Mouse (Mus musculus): ENCODE results near the gene Agps. TPM values are rescaled to one million over a fixed set of nuclear protein-coding genes. Genes with fewer than 3 reads are reported as not detected.

The Agps gene
- polyA plus RNA-seq, 1 experiment from 2014 or later, result 14.2 TPM

GRCm38 (mm10) chr2:75792377-75793203, 39.4 kb upstream of the Agps start:
- Histone ChIP-seq H3K4me3 (ENCODE audit: low read depth, low read length) (no peak overlapping the region), H3K27ac (ENCODE audit: low read length) (no peak overlapping the region), H3K9ac (replicated peaks; ENCODE audit: low read depth) (no peak overlapping the region), H3K36me3 (ENCODE audit: insufficient read depth, low read length) (no peaks in the 10 kb centered on the region), H3K4me2 (replicated peaks; ENCODE audit: low read depth, low read length) (no peak overlapping the region; the same call in 1 of the 2 replicates), H3K27me3 (replicated peaks; ENCODE audit: insufficient read depth, low read length) (no peaks in the 10 kb centered on the region), H3K9me3 (ENCODE audit: low read length) (no peaks in the 10 kb centered on the region), H3K4me1 (ENCODE audit: insufficient read depth, low read depth, low read length) (no peaks in the 10 kb centered on the region)
- WGBS, result 43% methylated on average over 12 of the region's 12 CpGs
- TF ChIP-seq EP300 (IDR thresholded peaks at IDR 0.05), result no peak
- TF ChIP-seq CTCF (IDR thresholded peaks at IDR 0.05), result no peak
- peak; percentile 63 for DNase-seq (ENCODE audit: low spot score)
- peak; percentile 74 for ATAC-seq

GRCm38 (mm10) chr2:75796181-75796580, 35.8 kb upstream of the Agps start:
- Histone ChIP-seq H3K36me3 (ENCODE audit: insufficient read depth, low read length) (no peaks in the 10 kb centered on the region), H3K9ac (replicated peaks; ENCODE audit: low read depth) (no peak overlapping the region), H3K27me3 (replicated peaks; ENCODE audit: insufficient read depth, low read length) (no peaks in the 10 kb centered on the region), H3K4me3 (ENCODE audit: low read depth, low read length) (no peak overlapping the region), H3K27ac (ENCODE audit: low read length) (no peak overlapping the region), H3K4me1 (ENCODE audit: insufficient read depth, low read depth, low read length) (no peaks in the 10 kb centered on the region), H3K4me2 (replicated peaks; ENCODE audit: low read depth, low read length) (no peak overlapping the region), H3K9me3 (ENCODE audit: low read length) (no peaks in the 10 kb centered on the region)
- ATAC-seq (no peak), DNase-seq (ENCODE audit: low spot score) (no peak)
- 74% methylated on average over 2 of the region's 2 CpGs for WGBS
- TF ChIP-seq CTCF (IDR thresholded peaks at IDR 0.05) (no peak), EP300 (IDR thresholded peaks at IDR 0.05) (no peak)

DNA sequence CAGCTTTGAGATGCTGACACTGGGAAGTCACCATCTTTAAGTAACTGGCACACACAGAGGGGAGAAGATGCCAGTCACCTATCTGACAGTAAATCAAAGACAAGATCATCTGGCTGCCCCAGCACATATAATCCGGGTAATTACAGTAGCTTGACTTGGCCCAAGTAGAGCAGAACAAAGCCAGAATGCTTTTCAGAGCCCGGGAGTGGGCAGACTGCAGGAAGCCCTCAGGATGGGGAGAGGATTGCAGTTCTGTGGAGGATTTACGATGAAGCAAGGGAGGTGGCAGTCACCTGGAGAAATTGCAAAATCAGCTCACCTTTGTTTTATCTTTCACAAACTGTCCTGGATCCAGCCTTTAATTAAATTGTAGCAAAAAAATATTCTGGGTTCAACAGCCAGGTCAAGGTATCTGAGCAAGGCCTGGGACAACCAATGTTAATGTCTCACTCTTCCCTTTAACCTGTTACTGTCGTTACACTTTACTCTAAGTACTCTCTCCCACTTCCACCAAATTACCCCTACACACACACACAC, 33.5 kb upstream of the Agps start:
- no peak overlapping the region for H3K9ac ChIP-seq (replicated peaks; ENCODE audit: low read depth)
- H3K4me2 ChIP-seq (replicated peaks; ENCODE audit: low read depth, low read length), result no peak overlapping the region
- no peak overlapping the region for H3K4me3 ChIP-seq (ENCODE audit: low read depth, low read length)
- H3K4me1 ChIP-seq (ENCODE audit: insufficient read depth, low read depth, low read length), result no peaks in the 10 kb centered on the region
- ATAC-seq (no peak), DNase-seq (ENCODE audit: low spot score) (no peak)
- H3K27me3 ChIP-seq (replicated peaks; ENCODE audit: insufficient read depth, low read length), result no peaks in the 10 kb centered on the region
- H3K36me3 ChIP-seq (ENCODE audit: insufficient read depth, low read length), result no peaks in the 10 kb centered on the region
- TF ChIP-seq EP300 (IDR thresholded peaks at IDR 0.05) (no peak), CTCF (IDR thresholded peaks at IDR 0.05) (no peak)
- H3K27ac ChIP-seq (ENCODE audit: low read length), result no peak overlapping the region
- 60% methylated on average over 4 of the region's 4 CpGs for WGBS
- H3K9me3 ChIP-seq (ENCODE audit: low read length), result no peaks in the 10 kb centered on the region

- Histone ChIP-seq H3K36me3 (ENCODE audit: insufficient read depth, low read length) (no peaks in the 10 kb centered on the region), H3K27me3 (replicated peaks; ENCODE audit: insufficient read depth, low read length) (no peaks in the 10 kb centered on the region), H3K27ac (ENCODE audit: low read length) (no peak overlapping the region), H3K9me3 (ENCODE audit: low read length) (no peaks in the 10 kb centered on the region), H3K4me1 (ENCODE audit: insufficient read depth, low read depth, low read length) (no peaks in the 10 kb centered on the region), H3K4me2 (replicated peaks; ENCODE audit: low read depth, low read length) (no peak overlapping the region), H3K4me3 (ENCODE audit: low read depth, low read length) (no peak overlapping the region), H3K9ac (replicated peaks; ENCODE audit: low read depth) (no peak overlapping the region)
- WGBS, result 89% methylated on average over 6 of the region's 6 CpGs
- TF ChIP-seq EP300 (IDR thresholded peaks at IDR 0.05) (no peak), CTCF (IDR thresholded peaks at IDR 0.05) (no peak)
- ATAC-seq (no peak), DNase-seq (ENCODE audit: low spot score) (no peak)
These were observed 26.2 kb upstream of the Agps start for GRCm38 (mm10) chr2:75805767-75806166.

- Histone ChIP-seq H3K9me3 (ENCODE audit: low read length) (no peaks in the 10 kb centered on the region), H3K9ac (replicated peaks; ENCODE audit: low read depth) (no peak overlapping the region), H3K27ac (ENCODE audit: low read length) (no peak overlapping the region), H3K4me1 (ENCODE audit: insufficient read depth, low read depth, low read length) (no peaks in the 10 kb centered on the region), H3K4me3 (ENCODE audit: low read depth, low read length) (no peak overlapping the region), H3K4me2 (replicated peaks; ENCODE audit: low read depth, low read length) (no peak overlapping the region), H3K27me3 (replicated peaks; ENCODE audit: insufficient read depth, low read length) (no peaks in the 10 kb centered on the region), H3K36me3 (ENCODE audit: insufficient read depth, low read length) (no peaks in the 10 kb centered on the region)
- DNase-seq (ENCODE audit: low spot score), result no peak
- no peak for ATAC-seq
- 91% methylated on average over 3 of the region's 3 CpGs for WGBS
- TF ChIP-seq CTCF (IDR thresholded peaks at IDR 0.05) (no peak), EP300 (IDR thresholded peaks at IDR 0.05) (no peak)
These were observed 25.1 kb upstream of the Agps start for GRCm38 (mm10) chr2:75806891-75807290.

- Histone ChIP-seq H3K9ac (replicated peaks; ENCODE audit: low read depth) (no peak overlapping the region), H3K9me3 (ENCODE audit: low read length) (no peaks in the 10 kb centered on the region), H3K4me3 (ENCODE audit: low read depth, low read length) (no peak overlapping the region), H3K27me3 (replicated peaks; ENCODE audit: insufficient read depth, low read length) (no peaks in the 10 kb centered on the region), H3K36me3 (ENCODE audit: insufficient read depth, low read length) (no peaks in the 10 kb centered on the region), H3K4me1 (ENCODE audit: insufficient read depth, low read depth, low read length) (no peaks in the 10 kb centered on the region), H3K27ac (ENCODE audit: low read length) (no peak overlapping the region), H3K4me2 (replicated peaks; ENCODE audit: low read depth, low read length) (no peak overlapping the region)
- no peak for DNase-seq (ENCODE audit: low spot score)
- WGBS, result 92% methylated on average over 5 of the region's 5 CpGs
- TF ChIP-seq CTCF (IDR thresholded peaks at IDR 0.05) (no peak), EP300 (IDR thresholded peaks at IDR 0.05) (no peak)
- no peak for ATAC-seq
These were observed 24.5 kb upstream of the Agps start for GRCm38 (mm10) chr2:75807460-75807859.
